Mouse (Mus musculus) frontal cortex, adult (tissue): ENCODE measurements around the gene Sdhaf1.

Source experiments
- ATAC-seq: cut with Nextera tagmentation; 2 replicates; pipeline ENCODE4 v1.9.2; 2017; ENCODE audit warnings: mild to moderate bottlenecking, moderate library complexity, mixed read lengths; ENCODE audit not compliant: low TSS enrichment

The Sdhaf1 gene

DNA sequence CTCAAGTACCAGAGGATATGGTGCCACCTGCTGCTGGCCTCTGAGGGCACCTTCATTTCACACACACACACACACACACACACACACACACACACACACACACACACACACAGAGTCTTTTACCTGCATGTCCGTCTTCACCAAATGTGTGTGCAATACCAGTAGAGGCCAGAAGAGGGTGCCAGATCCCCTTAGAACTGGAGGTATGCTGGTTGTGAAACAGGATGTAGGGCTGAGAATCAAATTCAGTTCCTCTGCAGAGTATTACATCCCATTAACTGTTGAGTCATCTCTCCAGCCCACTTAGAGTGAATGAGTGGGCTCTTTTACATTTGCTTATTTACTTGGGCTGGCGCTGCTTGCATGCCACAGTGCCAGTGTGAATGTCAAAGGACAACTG lies 1.7 kb upstream of the Sdhaf1 start:
- no peak for ATAC-seq

- peak; percentile 41; the same call in 1 of the 2 replicates for ATAC-seq
Observed at GRCm38 (mm10) chr7:30324300-30324944, 727 bp upstream of the Sdhaf1 start.

- no peak for ATAC-seq
Observed at GRCm38 (mm10) chr7:30322865-30323264, 830 bp downstream of the Sdhaf1 start.

DNA sequence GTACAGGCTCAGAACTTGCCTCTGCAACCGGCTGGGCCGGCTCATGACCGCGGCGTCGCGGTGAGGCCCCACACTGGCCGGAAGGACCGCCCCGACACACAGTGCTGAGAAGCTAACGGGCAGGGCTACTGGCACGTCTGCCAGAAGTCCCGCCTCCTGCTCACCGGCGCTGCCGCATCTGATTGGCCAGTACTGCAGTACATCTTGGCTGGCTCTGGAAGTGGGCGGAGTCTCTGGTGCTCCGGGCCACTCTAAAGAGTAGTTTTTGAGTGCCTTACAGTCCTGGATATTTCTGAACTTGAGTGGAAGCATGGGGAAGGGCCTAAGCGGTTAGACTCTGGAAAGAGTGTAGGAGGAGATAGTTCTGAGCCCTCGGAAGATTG lies 1.4 kb downstream of the Sdhaf1 start:
- ATAC-seq, result peak; percentile 88

- peak; percentile 58 for ATAC-seq
Observed at GRCm38 (mm10) chr7:30321539-30322284, 2.0 kb downstream of the Sdhaf1 start, which contains the start of gene E130208F15Rik. TSS of gene E130208F15Rik (plus strand) at chr7:30321740.

DNA sequence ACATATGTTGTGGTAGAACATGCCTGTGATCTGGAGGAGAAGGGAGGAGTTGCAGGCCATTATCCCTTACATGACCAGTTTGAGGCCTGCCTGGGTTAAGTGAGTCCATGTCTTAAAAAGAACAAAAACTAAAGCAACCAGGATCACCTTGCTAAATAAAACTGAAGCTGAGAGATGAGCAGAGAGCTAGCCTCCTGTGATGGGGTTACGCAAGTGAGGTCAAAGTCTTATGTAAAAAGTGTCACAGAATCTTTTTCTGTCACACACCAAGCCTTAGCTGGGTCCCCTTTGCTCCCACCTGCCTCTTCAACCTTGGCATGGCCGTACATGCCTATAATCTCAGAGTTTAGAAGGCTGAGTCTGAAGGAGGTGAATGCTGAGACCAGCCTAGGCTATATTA lies 2.7 kb downstream of the Sdhaf1 start:
- ATAC-seq, result no peak

- no peak for ATAC-seq
Observed at GRCm38 (mm10) chr7:30318142-30318541, 5.6 kb downstream of the Sdhaf1 start.

GRCm38 (mm10) chr7:30315559-30316529 lies 7.9 kb downstream of the Sdhaf1 start:
- no peak for ATAC-seq

DNA sequence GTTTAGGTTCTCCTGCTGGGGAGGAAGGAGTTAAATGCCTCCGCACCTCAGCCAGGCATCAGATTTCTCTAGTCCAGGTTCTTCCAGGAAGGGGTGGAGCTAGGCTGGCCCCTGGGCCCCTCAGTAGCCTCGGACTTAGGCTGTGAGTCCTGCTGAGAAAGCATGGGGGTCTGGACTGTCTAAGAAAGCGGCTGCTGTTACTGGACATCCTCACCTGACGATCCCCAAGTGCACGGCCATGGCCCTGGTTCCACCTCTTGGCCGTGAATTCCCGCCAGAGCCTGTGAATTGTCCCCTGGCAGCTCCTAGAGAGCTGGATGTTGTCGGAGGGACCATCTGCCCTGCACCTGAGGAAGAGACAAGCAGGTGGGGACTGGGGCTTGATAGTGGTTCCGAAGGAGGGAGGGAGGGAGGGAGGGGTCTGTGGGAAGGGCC lies 9.0 kb downstream of the Sdhaf1 start, which contains the start of gene Syne4:
TSS of gene Syne4 (plus strand) at position 87 of the 435 bp plus-strand sequence.
- ATAC-seq, result no peak

GRCm38 (mm10) chr7:30313666-30314320 lies 9.9 kb downstream of the Sdhaf1 start:
- no peak for ATAC-seq

DNA sequence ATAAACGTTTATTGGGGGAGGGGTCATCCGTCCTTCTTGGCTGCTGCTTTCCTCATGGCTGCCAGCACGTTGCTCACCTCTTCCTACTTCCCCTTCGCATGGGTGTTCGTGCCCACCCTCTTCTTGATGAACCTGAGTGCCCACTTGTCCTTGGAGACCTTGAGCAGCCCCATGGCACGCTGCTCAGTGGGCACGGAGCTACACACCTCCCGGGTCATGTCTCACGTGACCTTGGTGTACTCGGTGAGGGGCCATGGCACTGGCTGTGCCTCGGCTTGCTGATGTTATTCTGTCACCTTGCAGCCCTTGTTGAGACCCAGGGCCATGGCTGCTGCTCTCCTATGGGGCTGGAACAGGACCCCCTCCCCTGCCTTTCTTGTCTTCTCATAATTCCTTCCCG lies 13.6 kb downstream of the Sdhaf1 start:
- ATAC-seq, result no peak

- ATAC-seq, result no peak
Observed at GRCm38 (mm10) chr7:30309395-30310129, 14.1 kb downstream of the Sdhaf1 start.

- peak; percentile 98 for ATAC-seq
Observed at GRCm38 (mm10) chr7:30308076-30309005, 15.4 kb downstream of the Sdhaf1 start, which contains the start of gene Alkbh6. TSS of gene Alkbh6 (plus strand) at chr7:30308717.

DNA sequence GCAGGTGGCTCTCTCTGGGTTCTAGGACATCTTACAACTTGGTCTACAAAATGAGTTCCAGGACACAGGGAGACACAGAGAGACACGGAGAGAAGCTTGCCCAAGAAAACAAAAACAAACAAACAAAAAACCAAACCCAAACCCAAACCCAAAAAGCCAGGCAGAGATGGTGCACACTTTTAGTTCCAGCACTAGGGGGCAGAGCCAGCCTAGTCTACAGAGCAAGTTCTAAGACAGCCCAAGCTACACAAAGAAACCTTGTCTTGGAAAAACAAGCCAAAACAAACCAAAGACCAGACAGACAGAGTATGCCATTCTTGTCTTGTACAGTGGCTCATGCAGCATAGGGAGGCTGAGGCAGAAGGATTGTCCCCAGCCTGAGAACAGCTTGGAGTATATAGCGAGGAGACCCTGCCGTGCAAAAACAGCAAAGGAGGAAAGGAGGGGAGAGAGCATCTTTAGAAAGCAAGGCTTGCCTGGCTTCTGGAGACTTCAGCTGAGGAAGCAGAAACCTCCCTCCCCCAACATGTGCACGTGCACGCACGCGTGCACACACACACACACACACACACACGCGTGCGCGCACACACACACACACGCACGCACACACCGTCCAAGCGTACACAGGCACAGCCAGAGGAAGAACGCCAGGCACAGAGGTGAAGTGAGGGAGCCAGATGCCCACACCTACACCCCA lies 17.5 kb downstream of the Sdhaf1 start:
- no peak for ATAC-seq

GRCm38 (mm10) chr7:30300914-30301313 lies 22.8 kb downstream of the Sdhaf1 start:
- ATAC-seq, result no peak

DNA sequence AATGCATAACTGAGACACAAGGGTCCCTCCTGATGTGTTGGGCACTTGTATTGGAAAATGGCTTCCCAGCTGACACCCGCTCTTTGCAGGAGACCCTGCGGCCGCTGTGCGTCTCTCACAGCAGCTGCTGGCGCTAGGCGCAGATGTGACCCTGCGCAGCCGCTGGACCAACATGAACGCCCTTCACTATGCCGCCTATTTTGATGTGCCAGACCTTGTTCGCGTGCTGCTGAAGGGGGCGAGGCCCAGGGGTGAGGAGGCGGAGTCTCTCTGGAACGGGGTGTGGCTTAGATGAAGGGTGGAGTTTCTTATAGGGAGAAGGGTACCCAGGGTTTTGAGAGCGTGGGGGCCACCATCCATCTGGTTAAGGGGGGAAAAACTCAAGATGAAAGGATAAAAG lies 26.4 kb downstream of the Sdhaf1 start:
- ATAC-seq, result no peak

DNA sequence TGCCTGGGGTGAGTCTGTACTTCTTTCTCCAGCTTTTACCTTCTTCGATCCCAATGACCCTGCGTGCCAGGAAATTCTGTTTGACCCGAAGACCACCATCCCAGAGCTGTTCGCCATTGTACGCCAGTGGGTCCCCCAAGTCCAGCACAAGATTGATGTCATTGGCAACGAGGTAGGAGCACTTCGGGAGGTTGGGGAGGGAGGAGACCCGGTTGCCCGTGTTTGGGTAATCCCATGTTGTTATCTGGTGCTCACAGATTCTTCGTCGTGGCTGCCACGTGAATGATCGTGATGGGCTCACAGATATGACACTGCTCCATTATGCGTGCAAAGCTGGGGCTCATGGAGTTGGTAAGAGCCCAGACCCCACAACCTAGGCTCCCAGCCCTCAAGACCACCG lies 26.9 kb downstream of the Sdhaf1 start:
- no peak for ATAC-seq

- ATAC-seq, result peak; percentile 35; the same call in 1 of the 2 replicates
Observed at GRCm38 (mm10) chr7:30295103-30295502, 28.6 kb downstream of the Sdhaf1 start.

DNA sequence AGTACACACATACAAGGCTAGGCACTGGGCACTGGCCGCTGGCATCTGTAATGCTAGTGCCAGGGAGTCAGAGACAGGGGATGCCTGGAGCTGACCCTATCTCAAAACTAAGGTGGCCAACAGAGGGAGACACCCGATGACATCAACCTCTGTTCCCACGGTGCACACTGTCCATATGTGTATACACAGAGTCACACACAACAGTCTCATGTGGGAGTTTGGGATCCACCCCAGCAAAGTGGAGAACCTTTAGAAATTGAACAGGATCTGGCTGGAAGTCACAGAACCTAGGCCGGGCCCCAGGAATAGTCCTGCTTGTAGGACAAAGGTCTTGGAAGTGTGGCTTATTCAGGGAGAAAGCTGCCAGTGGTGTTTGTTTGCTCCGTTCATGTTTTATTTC lies 29.4 kb downstream of the Sdhaf1 start:
- ATAC-seq, result no peak
